Mouse (Mus musculus): ENCODE measurements around the gene Gm44511. TPM values are rescaled to one million over a fixed set of nuclear protein-coding genes. Genes with fewer than 3 reads are reported as not detected.
"Not testable (repeated sequence)": the region's sequence is repeated elsewhere in the genome, so short reads cannot be mapped to it uniquely, and the experiment has no call there.

Gm44511 gene
- polyA plus RNA-seq, 1 experiment, result not detected

DNA sequence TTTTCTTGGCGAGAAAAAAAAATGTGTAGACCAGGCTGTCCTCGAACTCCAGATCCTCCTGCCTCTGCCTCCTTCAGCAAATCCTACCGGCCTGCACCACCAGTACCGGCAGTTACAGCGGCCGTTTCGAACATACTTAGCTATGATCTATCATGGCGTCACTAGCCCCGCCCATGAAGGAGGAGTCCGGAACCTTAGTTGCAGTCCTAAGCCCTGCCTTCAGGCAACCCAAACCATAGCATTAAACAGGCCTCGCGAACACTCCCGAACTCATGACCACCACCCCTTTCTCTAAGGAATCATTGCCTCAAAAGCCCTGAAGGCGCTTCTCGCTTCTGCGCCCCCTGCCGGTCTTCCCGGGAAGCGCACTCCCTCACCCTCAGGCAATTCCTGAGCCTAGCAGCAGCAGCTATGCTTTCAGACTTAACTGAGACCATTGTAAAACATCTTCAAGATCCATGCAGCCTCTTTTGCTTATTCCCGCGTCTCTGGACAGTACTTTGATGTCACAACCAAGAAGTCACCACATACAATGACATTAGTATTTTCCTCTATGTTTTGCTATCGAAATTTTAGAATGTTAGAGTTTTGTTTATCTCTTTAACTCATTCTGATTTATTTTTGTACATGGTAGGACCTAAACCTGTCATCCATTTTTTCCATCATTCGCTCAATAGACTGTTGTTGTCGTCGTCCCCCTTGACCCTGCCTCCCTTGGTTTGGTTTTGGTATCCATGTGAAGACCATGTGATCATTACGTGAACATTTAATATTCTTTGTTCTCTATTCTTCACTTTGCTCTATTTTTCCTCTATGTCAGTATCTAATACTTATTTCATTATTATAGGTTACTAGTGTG lies 22.9 kb downstream of the Gm44511 start:
- H3K4me1 ChIP-seq (replicated peaks; ENCODE audit: control insufficient read depth, insufficient read depth, low read length), result peaks cover 6% of the 10 kb centered on the region
- 11% methylated on average over 26 of the region's 26 CpGs for WGBS
- no peaks in the 10 kb centered on the region for H3K36me3 ChIP-seq (ENCODE audit: control insufficient read depth, insufficient read depth, low read length)
- H3K4me3 ChIP-seq (ENCODE audit: control insufficient read depth, insufficient read depth, low read length), result peak overlapping the region; percentile 36
- TF ChIP-seq CTCF (IDR thresholded peaks at IDR 0.05; ENCODE audit: borderline replicate concordance, control insufficient read depth, extremely low read depth, insufficient read depth, low read length, poor library complexity), result peak; percentile 98
- no peak for TF ChIP-seq POLR2A (IDR thresholded peaks at IDR 0.05; ENCODE audit: control insufficient read depth, extremely low read depth, insufficient read depth, low read length, poor library complexity)
- no peaks in the 10 kb centered on the region for H3K27me3 ChIP-seq (ENCODE audit: control insufficient read depth, insufficient read depth, low read length)
- no peak overlapping the region for H3K27ac ChIP-seq (ENCODE audit: control insufficient read depth, insufficient read depth, low read length)
- peak; percentile 93 for DNase-seq

DNA sequence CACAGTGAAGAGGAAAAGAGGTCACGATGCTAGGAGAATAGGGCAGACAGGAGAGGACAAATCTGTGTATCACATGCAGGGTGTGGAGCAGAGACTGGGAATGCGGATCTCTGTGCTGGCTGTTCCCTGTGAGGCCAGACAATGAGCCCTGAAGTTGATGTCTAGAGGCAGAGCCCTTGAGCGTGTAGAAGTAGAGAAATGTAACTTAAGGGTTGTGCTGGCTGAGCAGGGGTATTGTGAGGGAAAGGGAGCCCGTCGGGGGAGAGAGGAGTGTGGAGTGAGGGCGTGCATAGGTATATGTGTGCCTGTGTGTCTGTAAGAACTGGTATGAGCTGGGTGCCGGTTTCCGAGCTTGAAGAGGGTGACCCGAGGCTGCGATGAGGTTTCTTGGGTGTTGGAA lies 23.6 kb downstream of the Gm44511 start:
- TF ChIP-seq POLR2A (IDR thresholded peaks at IDR 0.05; ENCODE audit: control insufficient read depth, extremely low read depth, insufficient read depth, low read length, poor library complexity) (no peak), CTCF (IDR thresholded peaks at IDR 0.05; ENCODE audit: borderline replicate concordance, control insufficient read depth, extremely low read depth, insufficient read depth, low read length, poor library complexity) (no peak)
- peaks cover 11% of the 10 kb centered on the region for H3K4me1 ChIP-seq (replicated peaks; ENCODE audit: control insufficient read depth, insufficient read depth, low read length)
- H3K4me3 ChIP-seq (ENCODE audit: control insufficient read depth, insufficient read depth, low read length), result peak overlapping the region; percentile 36
- no peaks in the 10 kb centered on the region for H3K36me3 ChIP-seq (ENCODE audit: control insufficient read depth, insufficient read depth, low read length)
- H3K27ac ChIP-seq (ENCODE audit: control insufficient read depth, insufficient read depth, low read length), result no peak overlapping the region; the same call in 1 of the 2 replicates
- WGBS, result 30% methylated on average over 10 of the region's 10 CpGs
- H3K27me3 ChIP-seq (ENCODE audit: control insufficient read depth, insufficient read depth, low read length), result no peaks in the 10 kb centered on the region
- no peak for DNase-seq

DNA sequence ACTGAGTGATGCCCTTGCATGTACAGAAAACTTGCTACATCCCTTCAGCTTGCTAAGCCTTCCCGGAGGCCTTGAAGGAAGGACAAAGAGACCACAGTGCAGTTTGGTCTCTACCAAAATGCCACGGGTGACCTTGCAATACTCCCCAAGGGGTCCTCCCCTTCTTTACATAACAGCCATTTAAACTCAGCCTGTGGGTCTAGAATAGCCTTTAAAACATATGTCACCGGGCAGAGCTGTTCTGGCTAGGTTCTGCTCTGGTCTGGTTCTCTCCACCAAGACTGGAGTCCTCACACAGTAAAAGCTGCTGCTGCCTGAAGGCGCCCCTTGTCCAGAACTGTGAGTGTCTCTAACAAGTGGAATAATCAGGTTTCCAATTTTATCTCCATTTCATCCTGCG lies 25.4 kb downstream of the Gm44511 start:
- H3K4me1 ChIP-seq (replicated peaks; ENCODE audit: control insufficient read depth, insufficient read depth, low read length), result peaks cover 25% of the 10 kb centered on the region
- WGBS, result 84% methylated on average over 5 of the region's 5 CpGs

GRCm38 (mm10) chr6:128799896-128800270 lies 26.2 kb downstream of the Gm44511 start:
- no peak overlapping the region for H3K27ac ChIP-seq (ENCODE audit: control insufficient read depth, insufficient read depth, low read length)
- H3K4me1 ChIP-seq (replicated peaks; ENCODE audit: control insufficient read depth, insufficient read depth, low read length), result peaks cover 27% of the 10 kb centered on the region
- 33% methylated on average over 7 of the region's 7 CpGs for WGBS
- no peak for TF ChIP-seq POLR2A (IDR thresholded peaks at IDR 0.05; ENCODE audit: control insufficient read depth, extremely low read depth, insufficient read depth, low read length, poor library complexity)
- no peak for TF ChIP-seq CTCF (IDR thresholded peaks at IDR 0.05; ENCODE audit: borderline replicate concordance, control insufficient read depth, extremely low read depth, insufficient read depth, low read length, poor library complexity)
- peak overlapping the region; percentile 59 for H3K4me3 ChIP-seq (ENCODE audit: control insufficient read depth, insufficient read depth, low read length)
- H3K36me3 ChIP-seq (ENCODE audit: control insufficient read depth, insufficient read depth, low read length), result no peaks in the 10 kb centered on the region
- DNase-seq, result no peak
- H3K27me3 ChIP-seq (ENCODE audit: control insufficient read depth, insufficient read depth, low read length), result no peaks in the 10 kb centered on the region

More for the DNA sequence above, 25.4 kb downstream of the Gm44511 start:
- DNase-seq; H3K27me3 ChIP-seq (ENCODE audit: control insufficient read depth, insufficient read depth, low read length); H3K27ac ChIP-seq (ENCODE audit: control insufficient read depth, insufficient read depth, low read length); H3K4me3 ChIP-seq (ENCODE audit: control insufficient read depth, insufficient read depth, low read length); H3K36me3 ChIP-seq (ENCODE audit: control insufficient read depth, insufficient read depth, low read length): not testable (repeated sequence)

DNA sequence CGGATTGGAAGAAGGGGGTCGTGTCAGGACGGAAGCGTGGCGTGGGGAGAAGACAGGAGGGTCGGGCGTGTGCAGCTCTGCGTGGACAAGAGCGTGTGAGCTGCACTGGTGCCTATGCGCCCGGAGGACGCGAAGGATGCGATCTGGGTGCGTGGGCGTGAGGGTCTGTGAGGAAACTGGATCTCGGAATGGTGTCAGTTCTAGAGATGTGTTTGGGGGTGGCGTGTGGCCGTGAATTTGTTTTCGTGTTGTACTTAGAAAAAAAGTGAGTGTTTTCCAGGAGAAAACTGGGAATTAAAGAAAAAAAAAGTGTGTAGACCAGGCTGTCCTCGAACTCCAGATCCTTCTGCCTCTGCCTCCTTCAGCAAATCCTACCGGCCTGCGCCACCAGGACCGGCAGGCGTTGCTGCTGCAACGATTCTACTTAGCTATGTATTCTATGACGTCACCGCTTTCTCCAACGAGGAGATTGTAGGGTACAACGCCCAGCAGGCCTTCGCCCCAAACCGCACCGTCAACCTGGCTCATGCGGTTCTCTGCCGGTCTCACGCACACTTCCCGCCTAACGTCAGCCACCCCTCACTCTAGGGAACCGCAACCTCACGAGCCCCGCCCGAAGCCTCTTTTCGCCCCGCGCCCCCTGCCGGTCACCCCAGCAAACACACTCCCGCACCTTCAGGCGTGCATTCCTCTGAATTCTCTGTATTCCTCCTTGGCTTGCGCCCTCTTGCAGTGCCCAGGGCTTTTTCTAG lies 26.8 kb downstream of the Gm44511 start:
- H3K27me3 ChIP-seq (ENCODE audit: control insufficient read depth, insufficient read depth, low read length); H3K36me3 ChIP-seq (ENCODE audit: control insufficient read depth, insufficient read depth, low read length): not testable (repeated sequence)
- peak; percentile 22; the same call in 1 of the 2 replicates for TF ChIP-seq POLR2A (IDR thresholded peaks at IDR 0.05; ENCODE audit: control insufficient read depth, extremely low read depth, insufficient read depth, low read length, poor library complexity)
- peak; percentile 94 for TF ChIP-seq CTCF (IDR thresholded peaks at IDR 0.05; ENCODE audit: borderline replicate concordance, control insufficient read depth, extremely low read depth, insufficient read depth, low read length, poor library complexity)
- Histone ChIP-seq H3K27ac (ENCODE audit: control insufficient read depth, insufficient read depth, low read length) (peak overlapping the region; percentile 74), H3K4me3 (ENCODE audit: control insufficient read depth, insufficient read depth, low read length) (peak overlapping the region; percentile 59), H3K4me1 (replicated peaks; ENCODE audit: control insufficient read depth, insufficient read depth, low read length) (peaks cover 27% of the 10 kb centered on the region)
- WGBS, result 2% methylated on average over 49 of the region's 49 CpGs
- peak; percentile 76 for DNase-seq

GRCm38 (mm10) chr6:128798772-128799143 lies 27.4 kb downstream of the Gm44511 start:
- H3K4me1 ChIP-seq (replicated peaks; ENCODE audit: control insufficient read depth, insufficient read depth, low read length), result peaks cover 27% of the 10 kb centered on the region
- DNase-seq, result peak; percentile 60
- not testable (repeated sequence) for H3K27me3 ChIP-seq (ENCODE audit: control insufficient read depth, insufficient read depth, low read length); H3K36me3 ChIP-seq (ENCODE audit: control insufficient read depth, insufficient read depth, low read length)
- WGBS, result under 1% methylated on average over 20 of the region's 20 CpGs
- H3K27ac ChIP-seq (ENCODE audit: control insufficient read depth, insufficient read depth, low read length), result peak overlapping the region; percentile 74
- H3K4me3 ChIP-seq (ENCODE audit: control insufficient read depth, insufficient read depth, low read length), result peak overlapping the region; percentile 59
